Mouse (Mus musculus) limb, embryonic 13.5 days (tissue): ENCODE measurements around the gene Gm43517. TPM values are rescaled to one million over a fixed set of nuclear protein-coding genes. Genes with fewer than 3 reads are reported as not detected.

Experiments
- ATAC-seq: fragments of 200-750 bp; cut with Nextera tagmentation; 2 replicates; pipeline ENCODE4 v1.8.0; 2017; ENCODE audit warnings: low read depth, moderate number of reproducible peaks, moderate TSS enrichment; ENCODE audit not compliant: low FRiP score
- H3K27ac ChIP-seq: fragments of 300-500 bp; sonication (generic); 2 replicates; pipeline ENCODE4 v1.5.1; 2015; ENCODE audit warnings: inconsistent platforms, mild to moderate bottlenecking, moderate library complexity
- H3K27me3 ChIP-seq: fragments of 300-500 bp; sonication (generic); 2 replicates; pipeline ENCODE4 v1.6.1; 2015; ENCODE audit warnings: mild to moderate bottlenecking, inconsistent platforms
- H3K36me3 ChIP-seq: fragments of 300-500 bp; sonication (generic); 2 replicates; pipeline ENCODE4 v1.6.1; 2015; ENCODE audit warnings: inconsistent platforms, mild to moderate bottlenecking, moderate library complexity
- H3K4me1 ChIP-seq: fragments of 300-500 bp; sonication (generic); 2 replicates; pipeline ENCODE4 v1.6.1; 2015; ENCODE audit warnings: inconsistent platforms
- H3K4me2 ChIP-seq: fragments of 300-500 bp; sonication (generic); replicated peaks from 2 replicates; pipeline ENCODE4 v1.6.1; 2015; ENCODE audit warnings: inconsistent platforms, mild to moderate bottlenecking, moderate library complexity
- H3K4me3 ChIP-seq: fragments of 300-500 bp; sonication (generic); 2 replicates; pipeline ENCODE4 v1.5.1; 2015; ENCODE audit warnings: moderate library complexity, mild to moderate bottlenecking, inconsistent platforms
- H3K9ac ChIP-seq: fragments of 300-500 bp; sonication (generic); 2 replicates; pipeline ENCODE4 v1.6.1; 2015; ENCODE audit warnings: mild to moderate bottlenecking, inconsistent platforms
- H3K9me3 ChIP-seq: fragments of 300-500 bp; sonication (generic); 2 replicates; pipeline ENCODE4 v1.6.1; 2016; ENCODE audit warnings: inconsistent platforms
- WGBS: fragments of 180-500 bp; shearing (Covaris S2); methylation state at CpG from one replicate; pipeline ENCODE4 v1.1.7; 2015; 5-methylcytosine and 5-hydroxymethylcytosine counted together
- polyA plus RNA-seq: library from polyadenylated mRNA; unstranded; fragments of >200 nt; fragmentation: Nextera tagmentation; extraction: Ambion mirVana; gene quantifications from 2 replicates; pipeline ENCODE4 v1.2.1, GENCODE M21; 2015

The Gm43517 gene
- polyA plus RNA-seq, 1 experiment from 2014 or later, result not detected

DNA sequence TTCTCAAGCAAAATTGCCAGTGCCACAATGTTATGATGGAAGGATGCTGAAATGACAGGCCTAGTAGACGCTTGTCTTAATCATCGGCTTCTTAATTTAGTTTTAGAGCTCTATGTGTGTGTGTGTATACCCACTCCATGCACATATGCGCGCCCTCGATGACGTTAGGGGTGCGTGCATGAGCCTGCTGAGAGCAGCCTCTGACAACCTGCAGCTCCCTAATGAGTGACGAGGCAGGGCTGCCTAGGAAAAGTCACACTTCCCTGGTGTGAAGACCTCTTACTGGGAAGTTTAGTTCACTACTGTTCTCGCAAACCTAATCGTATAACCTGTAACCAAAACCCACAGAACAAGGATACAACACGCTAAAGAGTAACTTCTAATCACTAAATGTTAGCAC lies 5.5 kb upstream of the Gm43517 start:
- no peak overlapping the region for H3K4me3 ChIP-seq
- WGBS, result 2% methylated on average over 11 of the region's 11 CpGs
- H3K27ac ChIP-seq, result no peak overlapping the region
- H3K9ac ChIP-seq, result no peak overlapping the region
- no peaks in the 10 kb centered on the region for H3K36me3 ChIP-seq
- H3K9me3 ChIP-seq, result no peaks in the 10 kb centered on the region
- no peak for ATAC-seq
- H3K4me2 ChIP-seq, result no peak overlapping the region
- peaks cover 7% of the 10 kb centered on the region; the same call in 1 of the 2 replicates for H3K4me1 ChIP-seq
- peaks cover 96% of the 10 kb centered on the region for H3K27me3 ChIP-seq

DNA sequence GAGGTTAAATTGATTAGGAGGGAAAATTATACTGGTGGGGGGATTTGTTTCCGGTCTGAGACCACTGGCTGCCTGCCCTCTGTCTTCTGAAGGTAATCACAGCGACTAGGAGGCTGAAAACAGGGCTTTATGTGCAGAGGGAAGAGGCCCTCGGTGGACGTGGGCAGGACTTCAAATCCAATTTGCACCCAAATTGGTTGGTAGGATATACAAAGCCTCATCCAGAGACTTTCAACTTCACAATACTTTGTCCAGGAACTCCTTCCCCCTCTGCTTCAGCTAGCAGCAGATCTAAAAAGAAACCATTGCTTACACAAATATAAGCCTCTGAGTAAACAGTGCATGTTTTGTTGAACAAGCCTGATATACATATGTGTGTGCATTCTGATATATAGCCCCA lies 4.5 kb upstream of the Gm43517 start:
- no peak overlapping the region for H3K9ac ChIP-seq
- H3K4me3 ChIP-seq, result no peak overlapping the region
- 3% methylated on average over 4 of the region's 4 CpGs for whole genome bisulfite sequencing
- peaks cover 98% of the 10 kb centered on the region for H3K27me3 ChIP-seq
- H3K4me1 ChIP-seq, result peaks cover 7% of the 10 kb centered on the region; the same call in 1 of the 2 replicates
- no peak for ATAC-seq
- no peak overlapping the region for H3K27ac ChIP-seq
- no peak overlapping the region for H3K4me2 ChIP-seq
- H3K9me3 ChIP-seq, result 0 out of 2 replicates have a peak, but pooled peaks cover 3% of the 10 kb centered on the region
- no peaks in the 10 kb centered on the region for H3K36me3 ChIP-seq

DNA sequence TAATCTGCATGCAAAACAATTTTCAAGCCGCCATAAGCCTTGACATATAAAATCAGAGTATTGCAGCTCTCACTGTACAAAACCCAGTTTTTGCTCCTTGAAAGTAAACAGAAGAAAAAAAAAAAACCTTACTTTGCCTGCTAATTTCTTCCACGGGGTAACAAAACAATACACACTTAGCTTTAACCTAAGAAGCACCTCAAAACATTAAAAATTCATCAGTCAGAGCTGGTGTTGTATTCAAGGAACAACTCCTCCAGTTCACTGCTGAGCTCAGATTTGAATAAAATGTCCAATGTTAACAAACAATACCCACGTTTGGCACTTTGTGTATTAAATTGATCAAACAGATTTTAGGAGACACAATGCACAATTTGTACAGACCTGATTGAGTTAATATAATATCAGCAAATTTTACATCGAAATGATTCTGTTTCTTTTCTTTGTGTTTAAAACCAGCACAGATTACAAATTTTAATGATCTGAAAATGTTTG lies 3.9 kb upstream of the Gm43517 start:
- no peak overlapping the region for H3K4me3 ChIP-seq

DNA sequence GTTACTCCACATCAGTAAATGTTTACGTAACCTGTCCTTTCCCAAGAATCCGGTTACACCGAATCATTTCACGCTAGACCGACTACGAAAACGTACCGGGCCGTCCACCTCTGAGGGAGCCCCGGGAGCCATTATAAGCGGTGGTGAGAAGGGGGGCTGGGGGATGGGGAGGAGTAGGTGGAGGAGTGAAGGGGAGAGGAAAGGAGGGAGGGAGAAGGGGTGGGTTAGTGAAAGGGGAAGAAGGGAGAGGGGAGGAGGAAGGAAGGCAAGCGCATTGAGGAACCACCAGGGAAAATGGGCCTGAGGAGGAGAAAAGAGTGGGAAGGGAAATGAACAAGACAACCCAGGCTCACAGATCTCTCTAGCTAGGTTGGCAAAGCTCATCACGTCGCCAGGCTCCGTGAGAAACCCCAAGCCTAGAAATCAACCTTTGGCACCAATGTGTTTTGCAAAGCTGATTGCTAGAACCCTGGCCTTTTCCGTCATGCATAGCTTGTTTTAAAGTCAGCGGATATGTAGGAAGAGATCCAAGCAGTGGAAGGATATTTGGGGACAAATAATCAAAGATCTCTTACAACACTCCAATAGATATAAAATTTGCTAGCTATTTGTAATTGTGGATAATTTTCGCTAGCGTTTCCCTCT lies 3.1 kb upstream of the Gm43517 start:
- no peak overlapping the region for H3K4me2 ChIP-seq
- H3K4me1 ChIP-seq, result peaks cover 7% of the 10 kb centered on the region; the same call in 1 of the 2 replicates
- peaks cover 95% of the 10 kb centered on the region for H3K27me3 ChIP-seq
- H3K9ac ChIP-seq, result no peak overlapping the region
- 0 out of 2 replicates have a peak, but pooled peaks cover 3% of the 10 kb centered on the region for H3K9me3 ChIP-seq
- no peak overlapping the region for H3K4me3 ChIP-seq
- no peak overlapping the region for H3K27ac ChIP-seq
- no peaks in the 10 kb centered on the region for H3K36me3 ChIP-seq
- under 1% methylated on average over 19 of the region's 19 CpGs for WGBS
- ATAC-seq, result no peak

More for the DNA sequence above, 3.9 kb upstream of the Gm43517 start:
- Histone ChIP-seq H3K27ac (no peak overlapping the region), H3K36me3 (no peaks in the 10 kb centered on the region), H3K4me2 (no peak overlapping the region), H3K27me3 (peaks cover 98% of the 10 kb centered on the region), H3K9ac (no peak overlapping the region), H3K4me1 (peaks cover 7% of the 10 kb centered on the region; the same call in 1 of the 2 replicates), H3K9me3 (0 out of 2 replicates have a peak, but pooled peaks cover 3% of the 10 kb centered on the region)
- no peak for ATAC-seq
- WGBS, result 4% methylated on average over 4 of the region's 4 CpGs

DNA sequence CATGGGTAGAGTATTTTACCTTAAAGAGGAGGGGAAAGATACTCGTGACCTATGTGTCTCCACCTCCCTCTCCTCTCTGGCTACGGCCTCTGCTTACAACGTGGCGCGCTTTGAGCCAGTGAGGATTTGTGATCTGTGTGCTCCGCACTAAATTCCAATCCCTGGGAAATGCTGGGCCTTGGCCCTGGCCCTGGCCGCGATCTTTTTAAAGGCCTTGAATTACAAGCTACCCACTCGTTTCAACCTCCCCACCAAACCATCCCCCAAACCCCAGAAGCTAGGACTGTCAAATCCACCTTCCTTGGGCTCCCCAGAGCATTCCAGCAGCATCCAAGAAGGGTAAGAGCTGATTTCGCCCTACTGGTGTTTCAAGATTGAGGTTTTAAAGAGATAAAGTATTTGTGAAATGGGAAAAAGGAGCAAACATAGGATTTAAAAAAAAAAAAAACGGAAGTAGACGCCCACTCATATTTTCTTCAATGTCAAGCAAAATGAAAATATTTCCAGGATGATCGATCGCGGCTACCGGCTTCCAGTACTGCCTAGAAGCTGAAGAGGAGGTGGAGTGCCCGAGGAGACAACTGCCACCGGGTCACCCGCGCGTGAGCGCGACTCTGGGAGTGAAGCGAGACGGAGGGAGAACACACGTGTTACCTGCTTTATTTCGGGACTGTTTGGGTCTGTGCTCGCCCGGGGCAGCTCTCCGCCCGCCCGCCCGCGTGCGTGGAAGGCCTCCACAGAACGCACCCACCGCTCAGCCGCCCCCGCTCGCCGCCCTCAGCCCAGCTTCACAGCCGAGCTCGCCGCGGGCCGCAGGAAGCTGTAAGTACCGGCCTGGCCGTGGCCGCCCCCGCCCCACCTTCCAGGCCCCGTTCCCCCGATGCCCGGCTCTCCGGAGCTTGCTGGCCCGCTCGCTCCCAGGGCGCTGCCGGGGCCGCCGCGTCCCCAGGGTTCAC lies 2.1 kb upstream of the Gm43517 start, which contains the start of gene Foxg1:
Gene Foxg1 (plus strand): TSS at position 96 of the 956 bp plus-strand sequence.
- Histone ChIP-seq H3K27me3 (peaks cover 87% of the 10 kb centered on the region), H3K9ac (no peak within 1 kb of the TSS), H3K36me3 (no peaks in the 10 kb centered on the region), H3K4me1 (peaks cover 7% of the 10 kb centered on the region; the same call in 1 of the 2 replicates), H3K27ac (no peak within 1 kb of the TSS), H3K4me2 (peak within 1 kb of the TSS; percentile 62), H3K4me3 (peak within 1 kb of the TSS; percentile 41), H3K9me3 (0 out of 2 replicates have a peak, but pooled peaks cover 3% of the 10 kb centered on the region)
- peak; percentile 20; the same call in 1 of the 2 replicates for ATAC-seq
- WGBS, result under 1% methylated on average over 48 of the region's 61 CpGs

DNA sequence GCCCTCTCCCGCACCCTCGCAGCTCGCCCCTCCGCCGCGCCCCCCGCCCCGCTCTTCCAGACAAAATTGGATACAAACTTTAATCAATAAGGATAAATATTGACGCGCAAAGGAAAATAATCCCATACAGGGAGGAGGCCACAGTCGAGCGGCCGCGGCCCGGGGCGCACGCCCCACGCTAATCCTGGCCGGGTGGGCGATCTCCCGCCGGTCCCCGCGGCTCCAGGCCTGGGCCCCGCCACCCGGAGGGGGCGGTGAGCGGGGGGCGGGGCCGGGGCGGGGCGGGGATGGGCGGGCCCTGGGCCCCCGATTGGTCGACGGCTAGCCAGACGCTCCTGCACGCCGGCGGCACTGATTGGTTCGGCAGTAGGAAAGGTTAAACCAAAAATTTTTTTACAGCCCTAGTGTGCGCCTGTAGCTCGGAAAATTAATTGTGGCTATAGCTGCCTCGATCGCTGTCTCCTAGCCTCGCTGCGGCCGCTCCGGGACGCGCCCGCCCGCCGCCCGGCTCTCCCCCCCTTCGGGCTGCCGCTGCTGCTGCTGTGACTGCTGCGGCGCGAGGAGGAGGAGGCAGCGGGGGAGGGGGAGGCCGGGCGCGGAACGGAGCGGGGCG lies 1.3 kb upstream of the Gm43517 start:
- Histone ChIP-seq H3K4me3 (peak overlapping the region; percentile 41), H3K9ac (no peak overlapping the region), H3K9me3 (0 out of 2 replicates have a peak, but pooled peaks cover 3% of the 10 kb centered on the region), H3K27me3 (peaks cover 85% of the 10 kb centered on the region), H3K4me2 (peak overlapping the region; percentile 62), H3K4me1 (peaks cover 7% of the 10 kb centered on the region; the same call in 1 of the 2 replicates), H3K36me3 (no peaks in the 10 kb centered on the region), H3K27ac (no peak overlapping the region)
- under 1% methylated on average over 58 of the region's 67 CpGs for WGBS
- ATAC-seq, result peak; percentile 90

DNA sequence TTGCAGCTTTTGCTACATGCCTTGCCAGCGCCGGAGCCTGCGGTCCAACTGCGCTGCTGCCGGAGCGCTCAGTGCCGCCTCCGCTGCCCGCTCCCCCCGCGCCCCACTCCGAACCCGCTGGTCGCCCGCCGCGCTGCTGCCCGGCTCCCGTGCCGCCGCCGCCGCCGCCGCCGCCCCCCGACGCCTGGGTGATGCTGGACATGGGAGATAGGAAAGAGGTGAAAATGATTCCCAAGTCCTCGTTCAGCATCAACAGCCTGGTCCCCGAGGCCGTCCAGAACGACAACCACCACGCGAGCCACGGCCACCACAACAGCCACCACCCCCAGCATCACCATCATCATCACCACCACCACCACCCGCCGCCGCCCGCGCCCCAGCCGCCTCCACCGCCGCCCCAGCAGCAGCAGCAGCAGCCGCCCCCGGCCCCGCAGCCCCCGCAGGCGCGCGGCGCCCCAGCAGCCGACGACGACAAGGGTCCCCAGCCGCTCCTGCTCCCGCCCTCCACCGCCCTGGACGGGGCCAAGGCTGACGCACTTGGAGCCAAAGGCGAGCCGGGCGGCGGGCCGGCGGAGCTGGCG lies 589 bp upstream of the Gm43517 start:
- 1% methylated on average over 41 of the region's 66 CpGs for WGBS
- Histone ChIP-seq H3K27me3 (peaks cover 82% of the 10 kb centered on the region), H3K4me3 (peak overlapping the region; percentile 41), H3K9ac (no peak overlapping the region), H3K27ac (no peak overlapping the region), H3K36me3 (no peaks in the 10 kb centered on the region), H3K4me1 (peaks cover 7% of the 10 kb centered on the region; the same call in 1 of the 2 replicates), H3K4me2 (peak overlapping the region; percentile 62), H3K9me3 (0 out of 2 replicates have a peak, but pooled peaks cover 3% of the 10 kb centered on the region)
- no peak for ATAC-seq

DNA sequence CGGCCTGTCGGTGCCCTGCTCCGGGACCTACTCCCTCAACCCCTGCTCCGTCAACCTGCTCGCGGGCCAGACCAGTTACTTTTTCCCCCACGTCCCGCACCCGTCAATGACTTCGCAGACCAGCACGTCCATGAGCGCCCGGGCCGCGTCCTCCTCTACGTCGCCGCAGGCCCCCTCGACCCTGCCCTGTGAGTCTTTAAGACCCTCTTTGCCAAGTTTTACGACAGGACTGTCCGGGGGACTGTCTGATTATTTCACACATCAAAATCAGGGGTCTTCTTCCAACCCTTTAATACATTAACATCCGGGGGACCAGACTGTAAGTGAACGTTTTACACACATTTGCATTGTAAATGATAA lies 637 bp downstream of the Gm43517 start:
- no peaks in the 10 kb centered on the region for H3K36me3 ChIP-seq
- under 1% methylated on average over 23 of the region's 23 CpGs for WGBS
- peaks cover 81% of the 10 kb centered on the region for H3K27me3 ChIP-seq
- H3K9ac ChIP-seq, result no peak overlapping the region
- ATAC-seq, result 0 out of 2 replicates have a peak, but pooled peaks have one; percentile 3
- H3K4me3 ChIP-seq, result no peak overlapping the region
- no peak overlapping the region for H3K4me2 ChIP-seq
- peaks cover 7% of the 10 kb centered on the region; the same call in 1 of the 2 replicates for H3K4me1 ChIP-seq
- no peak overlapping the region for H3K27ac ChIP-seq
- H3K9me3 ChIP-seq, result 0 out of 2 replicates have a peak, but pooled peaks cover 3% of the 10 kb centered on the region

DNA sequence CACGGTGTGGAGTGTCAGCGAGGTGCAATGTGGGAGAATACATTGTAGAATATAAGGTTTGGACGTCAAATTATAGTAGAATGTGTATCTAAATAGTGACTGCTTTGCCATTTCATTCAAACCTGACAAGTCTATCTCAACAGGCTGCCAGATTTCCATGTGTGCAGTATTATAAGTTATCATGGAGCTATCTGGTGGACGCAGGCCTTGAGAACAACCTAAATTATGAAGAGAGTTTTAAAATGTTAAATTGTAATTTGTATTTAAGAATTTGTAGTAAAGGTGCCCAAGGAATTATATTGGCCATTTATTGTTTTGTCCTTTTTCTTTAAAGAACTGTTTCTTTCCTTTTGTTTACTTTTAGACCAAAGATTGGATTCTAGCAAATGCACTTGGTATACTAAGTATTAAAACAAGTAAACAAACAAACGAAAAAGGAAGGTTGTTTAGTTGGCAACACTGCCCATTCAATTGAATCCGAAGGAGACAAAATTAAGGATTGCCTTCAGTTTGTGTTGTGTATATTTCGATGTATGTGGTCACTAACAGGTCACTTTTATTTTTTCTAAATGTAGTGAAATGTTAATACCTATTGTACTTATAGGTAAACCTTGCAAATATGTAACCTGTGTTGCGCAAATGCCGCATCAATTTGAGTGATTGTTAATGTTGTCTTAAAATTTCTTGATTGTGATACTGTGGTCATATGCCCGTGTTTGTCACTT lies 1.3 kb downstream of the Gm43517 start:
- H3K9me3 ChIP-seq, result 0 out of 2 replicates have a peak, but pooled peaks cover 3% of the 10 kb centered on the region
- H3K9ac ChIP-seq, result no peak overlapping the region
- no peak overlapping the region for H3K4me3 ChIP-seq
- 14% methylated on average over 10 of the region's 10 CpGs for WGBS
- ATAC-seq, result no peak
- H3K27me3 ChIP-seq, result peaks cover 81% of the 10 kb centered on the region
- no peak overlapping the region for H3K4me2 ChIP-seq
- H3K4me1 ChIP-seq, result peaks cover 9% of the 10 kb centered on the region
- H3K27ac ChIP-seq, result no peak overlapping the region
- no peaks in the 10 kb centered on the region for H3K36me3 ChIP-seq

DNA sequence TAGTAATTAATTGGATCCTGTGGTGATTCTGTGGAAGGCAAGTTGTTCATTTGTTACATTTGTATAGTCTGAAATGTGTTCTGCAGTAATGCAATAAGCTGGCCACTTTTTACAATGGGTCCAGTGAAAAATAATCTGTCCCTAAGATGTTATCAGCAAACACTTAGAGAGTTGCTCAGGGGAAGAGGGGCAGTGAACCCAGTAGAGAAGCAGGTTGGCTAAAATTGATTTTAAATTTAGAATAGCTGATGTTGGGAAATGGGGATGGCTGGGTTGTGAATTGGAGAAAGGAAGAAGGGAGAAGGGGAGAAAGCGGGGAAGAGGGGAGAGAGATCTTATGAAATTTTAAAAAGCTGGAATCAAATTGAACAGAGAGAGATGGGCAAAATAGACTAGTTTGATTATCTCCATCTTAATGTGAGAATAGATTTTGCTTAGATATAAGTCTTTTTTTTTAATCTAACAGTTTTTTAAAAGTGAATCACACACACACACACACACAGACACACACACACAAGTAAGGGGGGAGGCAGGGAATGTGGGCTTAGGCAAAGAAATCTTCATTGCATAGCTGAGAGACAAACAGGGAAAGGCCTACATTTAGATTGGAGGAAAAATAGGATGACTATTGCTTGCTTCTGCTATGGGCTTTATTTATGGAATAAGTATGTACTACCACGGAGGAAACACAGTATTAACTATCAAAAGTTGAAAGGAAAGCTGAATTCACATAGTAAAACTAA lies 3.1 kb downstream of the Gm43517 start:
- Histone ChIP-seq H3K36me3 (no peaks in the 10 kb centered on the region), H3K4me1 (peaks cover 13% of the 10 kb centered on the region), H3K4me2 (no peak overlapping the region), H3K9me3 (0 out of 2 replicates have a peak, but pooled peaks cover 3% of the 10 kb centered on the region), H3K4me3 (no peak overlapping the region), H3K9ac (no peak overlapping the region), H3K27ac (no peak overlapping the region), H3K27me3 (peaks cover 80% of the 10 kb centered on the region)
- ATAC-seq, result no peak
- WGBS, result 10% methylated on average over 2 of the region's 2 CpGs
